Mouse (Mus musculus) C2C12 (cell line): ENCODE results near the gene Rapsn.

ENCODE experiments used
- CTCF ChIP-seq: IDR thresholded peaks from one replicate; pipeline ENCODE4 v1.5.1; 2011; ENCODE audit not compliant: control insufficient read depth, insufficient read depth, insufficient read length
- MAX ChIP-seq: IDR thresholded peaks from one replicate; pipeline ENCODE4 v1.6.1; 2011; ENCODE audit warnings: mild to moderate bottlenecking, control low read depth
- MYOD1 ChIP-seq: IDR thresholded peaks from one replicate; pipeline ENCODE4 v1.6.1; 2011; ENCODE audit warnings: low read depth; ENCODE audit not compliant: control insufficient read depth, insufficient read length
- MYOG ChIP-seq: IDR thresholded peaks from one replicate; pipeline ENCODE4 v1.6.1; 2011; ENCODE audit not compliant: control insufficient read depth, insufficient read length; ENCODE audit errors: extremely low read depth
- USF1 ChIP-seq: IDR thresholded peaks from one replicate; pipeline ENCODE4 v1.6.1; 2011; ENCODE audit warnings: low read depth, mild to moderate bottlenecking, control low read depth, moderate library complexity

GRCm38 (mm10) chr2:91013881-91014280 is 21.5 kb upstream of the Rapsn start:
- TF ChIP-seq CTCF, result no peak
- TF ChIP-seq USF1, result no peak
- TF ChIP-seq MYOD1, result no peak
- TF ChIP-seq MAX, result no peak
- no peak for TF ChIP-seq MYOG
